Mouse (Mus musculus): Measurements from ENCODE around the gene Wasf1.

DNA sequence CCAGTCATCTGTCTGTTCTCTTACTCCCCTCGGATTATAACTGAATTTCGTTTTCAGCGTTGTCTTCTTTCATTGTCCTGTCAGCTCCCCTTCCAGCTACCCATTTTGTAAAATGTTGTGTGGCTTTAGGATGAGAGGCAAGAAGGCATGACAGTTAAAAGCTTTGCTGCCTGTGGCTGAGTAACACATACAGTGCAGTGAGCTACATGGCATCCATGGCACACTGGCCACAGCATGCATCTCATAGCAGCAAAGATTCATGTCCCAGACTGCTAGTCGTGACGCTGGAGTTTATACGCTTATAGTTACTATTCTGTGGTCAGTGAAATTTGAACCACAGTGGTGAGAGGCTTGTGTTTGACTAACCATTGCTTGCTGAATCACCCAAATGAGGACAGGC, 36.2 kb downstream of the Wasf1 start:
- TF ChIP-seq CTCF (IDR thresholded peaks at IDR 0.05; ENCODE audit: low read depth), result no peak
- TF ChIP-seq EP300 (IDR thresholded peaks at IDR 0.05; ENCODE audit: low read depth), result no peak

Data from liver, postnatal 0 days (tissue).